8 mouse cellular contexts compared by ENCODE assay signal in genomic region chr2:4918860-4919739, GRCm38 (mm10). TPM values are rescaled to one million over a fixed set of nuclear protein-coding genes. Genes with fewer than 3 reads are reported as not detected.
A peak's percentile ranks its signal among the peaks of the same experiment; 100 is the strongest.
DNase-seq lines count a peak whose midpoint lies in the region; ATAC-seq and TF ChIP-seq lines count a peak whose summit lies in the region.

Gene Phyh, plus strand, starts transcription at chr2:4919019.

- H3K9ac ChIP-seq in forebrain, embryonic 16.5 days (replicated peaks; ENCODE audit: low read depth, low read length), result peak within 1 kb of the TSS; percentile 82
- H3K9ac ChIP-seq in liver, postnatal 0 days (replicated peaks), result peak within 1 kb of the TSS; percentile 68
- peak within 1 kb of the TSS; percentile 78 for H3K9ac ChIP-seq in neural tube, embryonic 13.5 days

- 9% methylated on average over 35 of the region's 35 CpGs for WGBS in forebrain, embryonic 16.5 days
- WGBS in liver, postnatal 0 days (ENCODE audit: insufficient replicate concordance), result 9% methylated on average over 35 of the region's 35 CpGs
- WGBS in neural tube, embryonic 13.5 days, result 9% methylated on average over 35 of the region's 35 CpGs

- peak; percentile 95 for DNase-seq in ES-CJ7 (ENCODE audit: low read depth, low spot score)
- peak; percentile 88 to 95 for DNase-seq in cerebellum, adult 18-20 months
- peak; percentile 79 for DNase-seq in heart, postnatal 25 days (ENCODE audit: low spot score)
- DNase-seq in layer of hippocampus, adult 11-12 months (ENCODE audit: low spot score), result peak; percentile 81
- DNase-seq in liver, postnatal 0 days, result peak; percentile 89
- peak; percentile 58 for DNase-seq in telencephalon, adult 2 months (ENCODE audit: low read depth, low spot score)

- peaks cover 7% of the 10 kb centered on the region; the same call in 1 of the 2 replicates for H3K4me1 ChIP-seq in forebrain, embryonic 16.5 days (replicated peaks; ENCODE audit: control insufficient read depth, insufficient read depth, low read length)
- peaks cover 14% of the 10 kb centered on the region for H3K4me1 ChIP-seq in liver, postnatal 0 days (ENCODE audit: insufficient read depth)
- peaks cover 13% of the 10 kb centered on the region for H3K4me1 ChIP-seq in neural tube, embryonic 13.5 days (replicated peaks)

- H3K27ac ChIP-seq in forebrain, embryonic 16.5 days (ENCODE audit: low read length), result peak within 1 kb of the TSS; percentile 51; the same call in 1 of the 2 replicates
- peak within 1 kb of the TSS; percentile 91 for H3K27ac ChIP-seq in liver, postnatal 0 days (ENCODE audit: low read depth)
- peak within 1 kb of the TSS; percentile 72 for H3K27ac ChIP-seq in neural tube, embryonic 13.5 days (replicated peaks)

- H3K27me3 ChIP-seq in forebrain, embryonic 16.5 days (replicated peaks; ENCODE audit: control insufficient read depth, insufficient read depth, low read length), result no peaks in the 10 kb centered on the region
- no peaks in the 10 kb centered on the region for H3K27me3 ChIP-seq in liver, postnatal 0 days (ENCODE audit: insufficient read depth, low read length)
- H3K27me3 ChIP-seq in neural tube, embryonic 13.5 days, result no peaks in the 10 kb centered on the region

- peak within 1 kb of the TSS; percentile 61 for H3K4me3 ChIP-seq in forebrain, embryonic 16.5 days (replicated peaks; ENCODE audit: low read length)
- H3K4me3 ChIP-seq in liver, postnatal 0 days (ENCODE audit: low read depth, low read length), result peak within 1 kb of the TSS; percentile 56
- H3K4me3 ChIP-seq in neural tube, embryonic 13.5 days, result peak within 1 kb of the TSS; percentile 51

- TF ChIP-seq CTCF in liver, postnatal 0 days (IDR thresholded peaks at IDR 0.05; ENCODE audit: low read depth), result peak; percentile 60

- no peak for TF ChIP-seq EP300 in liver, postnatal 0 days (IDR thresholded peaks at IDR 0.05; ENCODE audit: low read depth)

- no peaks in the 10 kb centered on the region for H3K36me3 ChIP-seq in forebrain, embryonic 16.5 days (ENCODE audit: control insufficient read depth, insufficient read depth)
- H3K36me3 ChIP-seq in liver, postnatal 0 days (replicated peaks; ENCODE audit: insufficient read depth, low read length), result no peaks in the 10 kb centered on the region
- H3K36me3 ChIP-seq in neural tube, embryonic 13.5 days, result no peaks in the 10 kb centered on the region

- H3K4me2 ChIP-seq in forebrain, embryonic 16.5 days (ENCODE audit: low read length), result peak within 1 kb of the TSS; percentile 79
- peak within 1 kb of the TSS; percentile 79 for H3K4me2 ChIP-seq in liver, postnatal 0 days (ENCODE audit: low read depth, low read length)
- H3K4me2 ChIP-seq in neural tube, embryonic 13.5 days, result peak within 1 kb of the TSS; percentile 68

- intact Hi-C loops in heart, postnatal 25 days (cut with DNase I), result loop anchor here (5.0 kb wide), 2 partner anchors 37 to 93 kb away; partner anchors contain the start of genes Mcm10 and Sephs1

- peak; percentile 94 for ATAC-seq in forebrain, embryonic 16.5 days
- peak; percentile 73 for ATAC-seq in liver, postnatal 0 days
- ATAC-seq in neural tube, embryonic 13.5 days (ENCODE audit: low read depth), result peak; percentile 94

- no peaks in the 10 kb centered on the region for H3K9me3 ChIP-seq in forebrain, embryonic 16.5 days (ENCODE audit: control insufficient read depth, low read length)
- no peaks in the 10 kb centered on the region for H3K9me3 ChIP-seq in liver, postnatal 0 days (ENCODE audit: low read length)
- no peaks in the 10 kb centered on the region for H3K9me3 ChIP-seq in neural tube, embryonic 13.5 days

RNA-seq across cellular contexts. Expression of gene Phyh, which starts in this region (rescaled TPM):
- polyA plus RNA-seq in forebrain, embryonic 16.5 days (2015; fragmentation: Nextera tagmentation; extraction: Ambion mirVana), result 47.6 and 58.1 TPM in 2 replicates
- total RNA-seq in heart, postnatal 25 days (2021), result 100 to 1,000 TPM; 713 to 718 TPM
- polyA plus RNA-seq in liver, postnatal 0 days (2015; fragmentation: Nextera tagmentation; extraction: Ambion mirVana), result 608 and 753 TPM in 2 replicates
- 61.3 and 62.8 TPM in 2 replicates for polyA plus RNA-seq in neural tube, embryonic 13.5 days (2015; fragmentation: Nextera tagmentation; extraction: Ambion mirVana)

Comparison
In these comparisons a context has a peak if more than half of its experiments do, and no peak if none do; other contexts are left out.
1. Peak in every context shown above with its lines: DNase-seq, ATAC-seq, H3K4me3 ChIP-seq and H3K27ac ChIP-seq.